Mouse (Mus musculus) stomach, embryonic 15.5 days (tissue): ENCODE data around the gene Cacnb2. TPM values are rescaled to one million over a fixed set of nuclear protein-coding genes. Genes with fewer than 3 reads are reported as not detected.

Experiments
- ATAC-seq: fragments of 200-750 bp; cut with Nextera tagmentation; 2 replicates; pipeline ENCODE4 v1.8.0; 2017; ENCODE audit warnings: low read depth, moderate number of reproducible peaks, moderate TSS enrichment; ENCODE audit not compliant: insufficient read depth, low FRiP score
- H3K27ac ChIP-seq: fragments of 300-500 bp; sonication (generic); 2 replicates; pipeline ENCODE4 v1.5.1; 2015; ENCODE audit warnings: mild to moderate bottlenecking, inconsistent platforms
- H3K27me3 ChIP-seq: fragments of 300-500 bp; sonication (generic); replicated peaks from 2 replicates; pipeline ENCODE4 v1.6.1; 2015; ENCODE audit warnings: inconsistent platforms
- H3K36me3 ChIP-seq: fragments of 300-500 bp; sonication (generic); 2 replicates; pipeline ENCODE4 v1.6.1; 2015; ENCODE audit warnings: inconsistent platforms
- H3K4me1 ChIP-seq: fragments of 300-500 bp; sonication (generic); 2 replicates; pipeline ENCODE4 v1.6.1; 2015; ENCODE audit warnings: inconsistent platforms
- H3K4me2 ChIP-seq: fragments of 300-500 bp; sonication (generic); 2 replicates; pipeline ENCODE4 v1.6.1; 2015; ENCODE audit warnings: mild to moderate bottlenecking, inconsistent platforms
- H3K4me3 ChIP-seq: fragments of 300-500 bp; sonication (generic); replicated peaks from 2 replicates; pipeline ENCODE4 v1.5.1; 2015; ENCODE audit warnings: inconsistent platforms
- H3K9ac ChIP-seq: fragments of 300-500 bp; sonication (generic); 2 replicates; pipeline ENCODE4 v1.6.1; 2015; ENCODE audit warnings: inconsistent platforms
- H3K9me3 ChIP-seq: fragments of 300-500 bp; sonication (generic); 2 replicates; pipeline ENCODE4 v1.6.1; 2016; ENCODE audit warnings: inconsistent platforms
- WGBS: fragments of 180-500 bp; shearing (Covaris S2); methylation state at CpG from one replicate; pipeline ENCODE4 v1.1.7; 2015; 5-methylcytosine and 5-hydroxymethylcytosine counted together
- polyA plus RNA-seq: library from polyadenylated mRNA; unstranded; fragments of >200 nt; fragmentation: Nextera tagmentation; extraction: Ambion mirVana; gene quantifications from 2 replicates; pipeline ENCODE4 v1.2.1, GENCODE M21; 2015

The Cacnb2 gene
- polyA plus RNA-seq: 3.0 and 3.5 TPM in 2 replicates

DNA sequence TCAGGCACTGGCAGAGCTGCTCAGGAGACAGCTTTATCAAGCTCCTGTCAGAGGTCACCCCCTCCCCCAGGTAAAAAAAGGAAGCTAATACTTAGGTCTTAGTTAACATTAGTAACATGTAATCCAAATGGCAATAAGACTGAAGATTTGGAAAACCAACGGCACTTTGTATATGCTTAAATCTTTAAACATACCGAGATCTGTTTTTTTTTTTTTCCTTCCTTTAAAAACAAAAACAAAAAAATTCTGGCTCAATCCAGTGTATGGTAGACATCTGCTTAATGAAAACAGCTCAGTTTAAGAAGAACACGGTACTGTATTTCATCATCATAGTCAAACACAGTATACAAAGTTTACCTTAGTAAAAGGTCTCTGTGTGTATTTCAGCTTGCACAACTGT, at the start of gene Cacnb2:
Gene Cacnb2 (plus strand): TSS at position 301 of the 400 bp plus-strand sequence.
- H3K27me3 ChIP-seq: no peaks in the 10 kb centered on the region
- ATAC-seq: no peak
- peak within 1 kb of the TSS; percentile 50 for H3K9ac ChIP-seq
- H3K9me3 ChIP-seq: no peaks in the 10 kb centered on the region
- peak within 1 kb of the TSS; percentile 72 for H3K27ac ChIP-seq
- peak within 1 kb of the TSS; percentile 63 for H3K4me3 ChIP-seq
- 39% methylated on average over 3 of the region's 3 CpGs for WGBS
- H3K4me2 ChIP-seq: peak within 1 kb of the TSS; percentile 95
- H3K36me3 ChIP-seq: no peaks in the 10 kb centered on the region
- H3K4me1 ChIP-seq: peaks cover 10% of the 10 kb centered on the region; the same call in 1 of the 2 replicates

- Histone ChIP-seq H3K27me3 (no peaks in the 10 kb centered on the region), H3K36me3 (no peaks in the 10 kb centered on the region), H3K9ac (no peak overlapping the region), H3K4me3 (no peak overlapping the region), H3K27ac (no peak overlapping the region), H3K4me2 (no peak overlapping the region), H3K4me1 (no peaks in the 10 kb centered on the region), H3K9me3 (no peaks in the 10 kb centered on the region)
- WGBS: 29% methylated on average over 2 of the region's 2 CpGs
- no peak for ATAC-seq
Measured at GRCm38 (mm10) chr2:14568020-14568419, 34.9 kb upstream of the Cacnb2 start.

- Histone ChIP-seq H3K4me3 (no peak overlapping the region), H3K27me3 (no peaks in the 10 kb centered on the region), H3K36me3 (no peaks in the 10 kb centered on the region), H3K4me1 (no peaks in the 10 kb centered on the region), H3K27ac (no peak overlapping the region), H3K4me2 (no peak overlapping the region), H3K9ac (no peak overlapping the region), H3K9me3 (no peaks in the 10 kb centered on the region)
- ATAC-seq: no peak
Measured at GRCm38 (mm10) chr2:14571300-14571699, 31.6 kb upstream of the Cacnb2 start.

- Histone ChIP-seq H3K27me3 (no peaks in the 10 kb centered on the region), H3K27ac (no peak overlapping the region), H3K9me3 (no peaks in the 10 kb centered on the region), H3K4me2 (no peak overlapping the region), H3K36me3 (no peaks in the 10 kb centered on the region), H3K4me3 (no peak overlapping the region), H3K9ac (no peak overlapping the region), H3K4me1 (no peaks in the 10 kb centered on the region)
- 79% methylated on average over 4 of the region's 4 CpGs for WGBS
- ATAC-seq: no peak
Measured at GRCm38 (mm10) chr2:14589541-14589940, 13.3 kb upstream of the Cacnb2 start.

- Histone ChIP-seq H3K4me1 (no peaks in the 10 kb centered on the region), H3K27ac (no peak overlapping the region), H3K4me2 (no peak overlapping the region), H3K27me3 (no peaks in the 10 kb centered on the region), H3K9me3 (no peaks in the 10 kb centered on the region), H3K9ac (no peak overlapping the region), H3K36me3 (no peaks in the 10 kb centered on the region), H3K4me3 (no peak overlapping the region)
- no peak for ATAC-seq
Measured at GRCm38 (mm10) chr2:14597909-14598563, 4.9 kb upstream of the Cacnb2 start.

- peak overlapping the region; percentile 63 for H3K4me3 ChIP-seq
- no peaks in the 10 kb centered on the region for H3K36me3 ChIP-seq
- peak; percentile 87 for ATAC-seq
Measured at GRCm38 (mm10) chr2:14603784-14604781, 1.2 kb downstream of the Cacnb2 start.

DNA sequence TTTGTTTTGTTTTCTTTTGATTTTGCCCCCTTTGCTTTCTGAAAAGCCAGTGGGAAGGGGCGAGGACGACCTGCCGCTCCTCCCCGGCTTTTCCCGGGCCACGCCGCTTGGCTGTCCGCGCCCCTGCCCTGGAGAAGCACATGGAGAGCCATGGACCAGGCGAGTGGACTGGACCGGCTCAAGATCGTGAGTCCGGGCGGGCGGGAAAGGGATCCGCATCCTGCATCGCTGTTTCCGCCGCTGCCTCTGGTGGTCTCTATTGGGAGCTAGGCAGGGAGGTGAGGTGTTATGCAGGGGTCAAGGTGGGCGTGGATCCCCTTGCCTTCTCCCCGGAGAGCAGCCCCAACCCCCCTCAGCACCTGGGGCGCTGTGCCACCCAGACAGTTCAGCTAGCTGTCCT, 1.9 kb downstream of the Cacnb2 start:
- Histone ChIP-seq H3K27me3 (no peaks in the 10 kb centered on the region), H3K9ac (peak overlapping the region; percentile 50), H3K36me3 (no peaks in the 10 kb centered on the region), H3K4me1 (peaks cover 10% of the 10 kb centered on the region; the same call in 1 of the 2 replicates), H3K27ac (peak overlapping the region; percentile 72; the same call in 1 of the 2 replicates), H3K4me3 (peak overlapping the region; percentile 63), H3K4me2 (peak overlapping the region; percentile 95), H3K9me3 (no peaks in the 10 kb centered on the region)
- WGBS: under 1% methylated on average over 22 of the region's 22 CpGs
- ATAC-seq: peak; percentile 43; the same call in 1 of the 2 replicates

More at GRCm38 (mm10) chr2:14603784-14604781, 1.2 kb downstream of the Cacnb2 start:
- Histone ChIP-seq H3K27me3 (no peaks in the 10 kb centered on the region), H3K9me3 (no peaks in the 10 kb centered on the region), H3K27ac (peak overlapping the region; percentile 72), H3K4me1 (peaks cover 10% of the 10 kb centered on the region; the same call in 1 of the 2 replicates), H3K9ac (peak overlapping the region; percentile 50), H3K4me2 (peak overlapping the region; percentile 95)
- under 1% methylated on average over 81 of the region's 83 CpGs for whole genome bisulfite sequencing

DNA sequence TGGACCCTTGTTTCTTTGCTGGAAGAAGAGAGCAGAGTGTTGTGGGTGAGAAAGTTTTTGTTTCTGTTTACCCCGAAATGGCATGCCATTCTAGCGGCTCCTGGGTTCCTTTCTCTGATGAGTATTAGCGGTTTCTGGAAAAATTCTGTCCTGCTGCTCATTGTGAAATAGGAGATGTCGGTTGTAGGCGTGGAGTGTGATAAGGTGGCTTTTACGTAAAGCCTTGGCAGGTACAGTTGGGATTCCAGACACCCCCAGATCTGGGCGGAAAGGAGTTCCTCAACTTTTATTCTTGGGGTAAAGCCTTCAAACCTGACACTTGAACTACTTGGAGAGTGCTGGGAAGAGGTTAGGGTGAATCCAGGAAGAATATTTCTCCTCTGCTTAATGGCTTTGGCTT, 2.3 kb downstream of the Cacnb2 start:
- WGBS: 15% methylated on average over 7 of the region's 7 CpGs
- no peaks in the 10 kb centered on the region for H3K36me3 ChIP-seq
- peak overlapping the region; percentile 50; the same call in 1 of the 2 replicates for H3K9ac ChIP-seq
- H3K9me3 ChIP-seq: no peaks in the 10 kb centered on the region
- ATAC-seq: no peak
- no peaks in the 10 kb centered on the region for H3K27me3 ChIP-seq
- H3K27ac ChIP-seq: no peak overlapping the region; the same call in 1 of the 2 replicates
- H3K4me2 ChIP-seq: peak overlapping the region; percentile 95
- H3K4me3 ChIP-seq: peak overlapping the region; percentile 63
- H3K4me1 ChIP-seq: peaks cover 10% of the 10 kb centered on the region; the same call in 1 of the 2 replicates

DNA sequence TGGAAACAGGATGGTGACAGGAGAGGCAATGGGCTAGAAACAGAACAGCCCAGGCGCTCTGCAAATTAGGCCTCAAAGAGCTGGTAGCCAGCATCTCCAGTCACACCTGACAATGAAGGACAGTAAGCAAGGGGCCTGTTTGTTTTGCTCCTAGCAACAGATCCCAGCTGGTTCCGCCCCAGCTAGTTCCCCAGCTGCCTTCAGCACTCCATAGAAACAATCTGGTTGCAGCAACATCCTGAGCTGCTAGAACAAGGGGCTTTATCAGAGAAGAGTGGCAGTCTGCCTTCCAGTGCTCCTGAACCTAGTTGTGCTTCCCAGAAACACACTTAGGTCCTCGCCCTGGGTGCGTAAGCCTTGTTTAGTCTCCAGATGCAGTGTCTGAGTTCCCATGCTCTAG, 5.7 kb downstream of the Cacnb2 start:
- WGBS: 63% methylated on average over 4 of the region's 4 CpGs
- ATAC-seq: no peak

GRCm38 (mm10) chr2:14612705-14613104, 9.8 kb downstream of the Cacnb2 start:
- Histone ChIP-seq H3K9me3 (no peaks in the 10 kb centered on the region), H3K9ac (no peak overlapping the region), H3K27me3 (no peaks in the 10 kb centered on the region), H3K27ac (no peak overlapping the region), H3K36me3 (no peaks in the 10 kb centered on the region), H3K4me3 (no peak overlapping the region), H3K4me1 (no peaks in the 10 kb centered on the region), H3K4me2 (no peak overlapping the region)
- ATAC-seq: no peak
- 52% methylated on average over 4 of the region's 4 CpGs for WGBS

More for the DNA sequence above, 5.7 kb downstream of the Cacnb2 start:
- Histone ChIP-seq H3K4me3 (no peak overlapping the region), H3K9ac (no peak overlapping the region), H3K27ac (no peak overlapping the region), H3K27me3 (no peaks in the 10 kb centered on the region), H3K9me3 (no peaks in the 10 kb centered on the region), H3K36me3 (no peaks in the 10 kb centered on the region), H3K4me1 (peaks cover 7% of the 10 kb centered on the region; the same call in 1 of the 2 replicates), H3K4me2 (no peak overlapping the region)

DNA sequence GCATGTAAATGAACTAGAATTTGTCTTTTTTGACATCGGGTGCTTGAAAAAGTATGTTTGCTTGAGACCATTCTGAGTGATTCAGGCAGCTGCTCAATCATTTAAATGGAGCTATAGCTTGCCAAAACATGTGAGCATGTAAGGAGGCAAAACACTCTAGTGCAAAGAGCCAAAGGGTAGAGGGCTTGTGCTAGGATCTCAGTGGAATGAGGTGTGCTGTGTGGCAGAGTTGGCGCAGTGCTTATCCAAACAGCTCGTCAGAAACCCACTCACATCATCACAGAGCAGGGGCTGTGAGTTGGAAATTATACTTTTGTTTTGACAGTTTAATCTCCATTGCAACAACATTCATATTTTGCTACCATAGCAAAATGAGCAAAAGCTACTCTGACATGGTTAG, 13.5 kb downstream of the Cacnb2 start:
- no peaks in the 10 kb centered on the region for H3K4me1 ChIP-seq
- 66% methylated on average over 3 of the region's 3 CpGs for WGBS
- H3K4me2 ChIP-seq: no peak overlapping the region
- no peaks in the 10 kb centered on the region for H3K9me3 ChIP-seq
- H3K36me3 ChIP-seq: no peaks in the 10 kb centered on the region
- ATAC-seq: no peak
- no peak overlapping the region for H3K27ac ChIP-seq
- H3K27me3 ChIP-seq: no peaks in the 10 kb centered on the region
- no peak overlapping the region for H3K4me3 ChIP-seq
- H3K9ac ChIP-seq: no peak overlapping the region
